Mouse (Mus musculus) olfactory bulb, adult 2 months (tissue): ENCODE measurements around the gene Tspan9.

Source experiments
- CTCF ChIP-seq: fragments of 200-500 bp; IDR thresholded peaks from 2 replicates; pipeline ENCODE4 v1.5.1; 2012; ENCODE audit warnings: low read depth, mild to moderate bottlenecking, low read length, moderate library complexity; ENCODE audit not compliant: insufficient read depth
- POLR2A ChIP-seq: fragments of 200-500 bp; IDR thresholded peaks from 2 replicates; pipeline ENCODE4 v1.6.1; 2012; ENCODE audit warnings: mild to moderate bottlenecking, low read depth, low read length, moderate library complexity; ENCODE audit not compliant: insufficient read depth

DNA sequence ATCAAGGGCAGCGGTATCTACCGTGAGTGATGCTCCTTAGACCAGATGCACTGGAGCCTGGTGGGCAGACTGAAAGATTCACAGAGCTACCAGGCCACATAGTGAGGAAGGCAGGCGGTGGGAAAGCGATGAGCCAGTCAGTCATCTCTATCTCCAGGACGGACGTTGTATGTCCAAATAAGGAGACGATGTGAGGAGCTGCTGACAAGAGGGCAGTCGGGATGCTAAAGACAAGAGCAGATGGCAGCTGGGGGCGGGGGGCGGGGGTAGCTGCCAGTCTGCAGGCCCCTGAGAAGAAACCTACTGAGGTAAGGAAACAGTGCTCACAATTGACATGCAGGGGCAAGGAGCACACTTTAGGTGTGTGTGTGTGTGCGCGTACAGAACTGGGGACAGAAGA lies 22.6 kb downstream of the Tspan9 start:
- TF ChIP-seq CTCF (no peak), POLR2A (no peak)
